Mouse (Mus musculus) brown adipose tissue, adult 24 weeks (tissue): ENCODE data around the gene Cttn. TPM values are rescaled to one million over a fixed set of nuclear protein-coding genes. Genes with fewer than 3 reads are reported as not detected.

Source experiments
- H3K27ac ChIP-seq: fragments of 200-500 bp; replicated peaks from 2 replicates; pipeline ENCODE4 v1.5.1; 2012; ENCODE audit warnings: low read depth, mild to moderate bottlenecking, low read length
- H3K4me1 ChIP-seq: fragments of 200-500 bp; 2 replicates; pipeline ENCODE4 v1.6.1; 2012; ENCODE audit warnings: low read length, mixed read lengths; ENCODE audit not compliant: control insufficient read depth, insufficient read depth, insufficient read length
- H3K4me3 ChIP-seq: fragments of 200-500 bp; 2 replicates; pipeline ENCODE4 v1.5.1; 2012; ENCODE audit warnings: low read depth, mild to moderate bottlenecking, low read length, moderate library complexity; ENCODE audit not compliant: insufficient read depth
- polyA plus RNA-seq: library from polyadenylated mRNA; stranded (reverse); fragments of >200 nt; gene quantifications from 2 replicates; pipeline ENCODE4 v1.2.4, GENCODE M21; 2012; ENCODE audit not compliant: missing spikeins, insufficient read depth, insufficient read length

The Cttn gene
- polyA plus RNA-seq, 1 experiment = 43.9 TPM

GRCm38 (mm10) chr7:144389704-144390103 is 81.1 kb downstream of the Cttn start:
- H3K4me1 ChIP-seq = no peaks in the 10 kb centered on the region
- no peak overlapping the region for H3K4me3 ChIP-seq
- no peak overlapping the region for H3K27ac ChIP-seq

- no peaks in the 10 kb centered on the region for H3K4me1 ChIP-seq
- H3K4me3 ChIP-seq = no peak overlapping the region
- H3K27ac ChIP-seq = no peak overlapping the region
These were observed 83.3 kb downstream of the Cttn start for GRCm38 (mm10) chr7:144387537-144387936.

Other genes starting within 250 kb of the Cttn start
- 15.7 and 17.4 TPM in 2 replicates for gene Ppfia1, start 82.7 kb upstream of the Cttn start, polyA plus RNA-seq
- gene Fadd, start 111.5 kb upstream of the Cttn start, polyA plus RNA-seq = 3.5 and 6.4 TPM in 2 replicates